Mouse (Mus musculus) gastrocnemius, postnatal 36 days (tissue): ENCODE measurements around the gene Kcne1. TPM values are rescaled to one million over a fixed set of nuclear protein-coding genes. Genes with fewer than 3 reads are reported as not detected.

Experiments
- DNase-seq, 2 experiments: peaks; one replicate each; pipeline ENCODE4 v3.0.0; 2022
- intact Hi-C: fragments of 180-260 bp; cut with DNase I; formaldehyde crosslinking; loops from one replicate; pipeline ENCODE4 v1.15.1; 2025
- total RNA-seq, 2 experiments: library from RNA; stranded (reverse); gene quantifications; 2 replicates each; pipeline ENCODE4 v1.2.3; 2021

The Kcne1 gene
- total RNA-seq, 2 experiments from 2014 or later = not detected

DNA sequence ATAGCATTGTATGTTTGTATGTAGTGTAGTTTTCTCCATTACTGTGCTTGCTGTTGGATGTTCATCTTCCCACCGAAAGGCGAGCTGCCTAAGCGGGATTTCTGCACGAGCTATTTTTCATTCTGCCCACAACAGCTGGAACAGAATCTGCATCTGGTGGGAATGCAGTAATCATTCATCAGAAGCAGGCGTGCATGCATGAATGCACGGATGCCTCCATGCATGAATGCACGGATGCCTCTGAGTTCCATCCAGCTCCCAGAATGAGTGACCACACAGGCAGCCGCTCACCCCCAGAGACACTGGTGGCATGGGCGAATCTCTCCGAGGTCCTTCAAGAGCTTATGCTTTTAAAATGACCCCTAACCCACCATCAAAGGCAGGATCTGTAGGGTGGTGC lies 1.7 kb downstream of the Kcne1 start:
- no peak for DNase-seq
- intact Hi-C loops = no loop called here

DNA sequence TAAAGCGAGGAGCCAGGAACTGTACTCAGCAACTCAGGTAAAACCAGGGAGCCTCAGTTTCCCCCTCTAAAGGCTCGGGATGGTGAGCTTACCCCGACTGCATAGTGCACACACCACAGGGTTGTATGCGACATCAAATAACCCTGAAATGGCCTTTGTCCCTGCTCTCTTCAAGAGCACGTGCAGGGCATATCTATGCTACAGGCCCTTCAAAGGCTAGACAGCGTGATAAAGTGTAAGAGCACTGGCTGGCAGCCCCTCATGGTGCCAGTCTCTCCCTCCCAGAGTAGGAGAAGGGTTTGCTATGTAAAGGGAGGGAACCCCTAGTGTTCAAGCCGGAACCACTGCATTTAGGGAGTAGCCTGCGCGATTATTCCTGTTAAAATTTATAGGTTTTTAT lies 2.2 kb downstream of the Kcne1 start:
- no peak for DNase-seq
- intact Hi-C loops = no loop called here

DNA sequence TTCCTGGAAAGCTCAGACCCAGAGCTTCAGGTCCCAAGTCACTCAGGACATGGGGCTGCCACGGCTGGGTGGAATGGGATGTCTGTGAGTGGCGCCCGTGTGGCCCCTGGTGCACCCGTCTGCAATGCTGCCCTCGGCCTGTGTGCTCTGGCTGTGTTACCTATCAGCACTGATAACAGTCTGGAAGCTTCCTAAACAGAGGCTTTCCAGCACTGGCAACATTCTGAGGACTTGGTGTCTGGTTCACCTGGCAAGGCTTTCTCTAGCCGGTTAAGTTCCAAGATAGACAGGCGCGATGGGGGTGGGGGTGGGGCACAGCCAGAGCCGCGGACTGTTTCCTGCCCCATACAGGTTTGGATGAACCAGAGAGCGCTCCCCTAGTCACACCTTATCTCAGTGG lies 3.3 kb downstream of the Kcne1 start:
- intact Hi-C loops = no loop called here
- DNase-seq = no peak

DNA sequence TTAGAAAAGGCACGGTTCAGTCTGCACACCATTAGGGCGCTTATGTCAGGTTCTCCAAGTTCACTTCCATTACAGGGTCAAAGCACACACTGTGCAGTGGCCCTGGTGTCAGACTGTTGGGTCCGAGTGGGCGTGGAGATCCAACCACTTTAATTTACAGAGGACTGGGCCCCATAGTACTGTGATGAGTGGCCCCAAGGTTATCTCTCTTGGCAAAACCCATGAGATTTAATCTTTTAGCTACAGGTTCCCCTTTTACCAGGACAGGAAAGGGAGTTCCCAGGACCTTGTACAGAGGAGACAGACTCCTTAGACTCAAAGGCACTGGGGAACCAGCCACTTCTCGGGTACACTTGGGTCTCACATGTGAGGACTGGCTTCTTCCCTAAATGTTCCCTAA lies 3.9 kb downstream of the Kcne1 start:
- no peak for DNase-seq
- intact Hi-C loops = no loop called here

DNA sequence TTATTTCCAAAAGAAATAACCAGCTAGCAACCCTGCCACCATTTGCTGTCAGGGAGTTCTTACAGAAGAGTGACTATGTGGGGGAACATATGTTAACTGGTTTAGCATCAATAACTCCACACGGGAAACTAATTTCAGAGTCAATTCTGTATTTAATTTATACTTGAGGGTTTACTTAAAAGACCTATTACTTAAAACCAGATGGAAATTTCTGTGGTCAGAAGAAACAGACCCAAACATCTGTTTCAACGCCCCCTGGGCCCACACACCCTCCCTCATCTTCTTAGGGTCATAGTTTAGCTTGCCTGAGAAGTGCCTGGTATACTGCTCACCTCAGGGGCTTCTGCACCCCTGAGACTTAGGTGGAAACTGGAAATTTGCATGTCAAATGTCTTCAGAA lies 5.4 kb downstream of the Kcne1 start:
- DNase-seq = no peak

DNA sequence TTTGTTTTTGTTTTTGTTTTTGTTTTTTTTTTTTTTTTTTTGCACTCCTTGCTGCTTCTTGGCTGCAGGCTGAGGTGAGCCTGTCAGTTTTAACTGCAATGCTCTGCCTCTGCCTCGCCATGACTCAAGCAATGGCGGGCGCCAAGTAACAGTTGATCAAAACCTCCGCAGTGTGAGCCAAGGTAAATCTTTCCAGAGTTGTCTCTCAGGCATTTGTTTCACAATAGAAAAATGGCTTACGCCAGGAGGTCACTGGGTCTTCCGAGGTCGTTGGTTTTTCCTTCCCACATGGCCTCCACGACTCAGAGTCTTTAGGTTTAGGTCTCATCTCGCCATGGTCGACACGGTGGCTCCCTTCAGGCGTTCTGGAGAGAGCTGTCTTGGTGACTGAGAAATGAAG lies 6.0 kb downstream of the Kcne1 start:
- intact Hi-C loops = no loop called here
- DNase-seq = no peak

More for the DNA sequence above, 5.4 kb downstream of the Kcne1 start:
- intact Hi-C loops = no loop called here

DNA sequence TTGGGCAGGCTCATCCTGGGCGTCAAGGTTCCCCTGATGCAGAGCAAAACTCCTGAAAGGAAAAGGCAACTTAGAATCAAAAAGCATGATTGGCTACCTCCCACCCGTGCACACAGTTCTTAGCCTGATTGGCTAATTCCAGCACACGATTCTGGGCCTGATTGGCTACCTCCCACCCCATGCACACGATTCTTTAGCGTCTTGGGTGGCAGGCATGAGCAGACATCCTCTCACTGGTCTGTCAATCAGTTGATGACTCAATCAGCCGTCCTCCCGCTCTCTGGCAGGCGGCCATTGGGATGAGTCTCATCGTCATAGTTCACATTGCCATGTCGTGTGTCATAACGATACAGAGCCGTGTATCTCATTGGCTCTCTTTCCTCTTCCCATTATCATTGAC lies 10.3 kb downstream of the Kcne1 start:
- no peak for DNase-seq
- intact Hi-C loops = loop anchor here (10.0 kb wide), 1 partner anchor 106 kb away; no protein-coding TSS in a partner anchor

DNA sequence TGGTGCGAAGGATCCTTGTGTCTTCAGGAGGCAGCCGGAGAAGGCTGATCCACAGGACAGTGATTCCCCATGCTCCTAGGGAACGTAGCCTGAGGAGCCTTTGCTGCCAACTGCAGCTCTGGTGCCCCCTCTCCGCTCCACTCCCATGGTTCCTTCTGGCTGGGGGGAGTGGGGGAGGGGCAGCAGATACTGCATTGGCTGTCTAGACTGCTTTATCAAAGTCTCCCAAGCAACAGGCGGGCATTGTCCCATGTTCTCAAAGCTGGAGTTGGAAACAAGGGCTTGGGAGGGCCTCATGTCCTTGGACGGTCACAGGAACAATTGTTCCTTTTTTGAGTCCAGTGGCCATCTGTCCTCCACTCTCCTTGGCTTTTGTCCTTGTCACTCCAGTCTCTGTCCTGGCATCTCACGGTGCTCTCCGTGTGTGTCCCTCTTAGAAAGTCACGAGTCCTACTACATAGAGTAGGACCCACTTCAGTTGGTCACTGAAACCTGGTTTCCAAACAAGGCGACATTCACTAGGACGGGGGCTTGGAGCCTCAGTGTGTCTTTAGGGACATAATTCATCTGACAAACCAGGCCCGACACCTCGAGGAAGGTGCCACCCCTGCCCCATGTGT lies 12.9 kb downstream of the Kcne1 start:
- intact Hi-C loops = loop anchor here (10.0 kb wide), 1 partner anchor 108 kb away; no protein-coding TSS in a partner anchor
- DNase-seq = no peak

DNA sequence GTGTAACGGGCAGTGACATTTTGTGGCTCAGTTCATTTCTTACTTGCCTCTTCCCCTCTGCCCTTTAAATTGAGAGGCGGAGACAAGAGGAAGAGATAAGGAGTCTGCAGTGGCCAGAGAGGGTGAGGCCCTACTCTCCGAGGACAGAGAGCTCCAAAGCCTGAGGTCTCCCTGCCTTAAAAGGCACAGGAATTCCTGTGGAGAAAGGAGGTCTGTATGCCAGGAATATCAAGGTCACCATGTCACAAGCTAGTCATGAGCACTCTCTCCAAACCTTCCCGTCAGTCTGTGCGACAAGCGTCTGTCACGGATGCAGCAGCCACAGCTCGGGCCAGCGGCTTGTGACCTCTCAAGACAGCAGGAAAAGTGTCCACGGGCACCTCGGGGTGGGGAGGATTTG lies 14.1 kb downstream of the Kcne1 start:
- DNase-seq = no peak
- intact Hi-C loops = loop anchor here (10.0 kb wide), 1 partner anchor 110 kb away; no protein-coding TSS in a partner anchor

DNA sequence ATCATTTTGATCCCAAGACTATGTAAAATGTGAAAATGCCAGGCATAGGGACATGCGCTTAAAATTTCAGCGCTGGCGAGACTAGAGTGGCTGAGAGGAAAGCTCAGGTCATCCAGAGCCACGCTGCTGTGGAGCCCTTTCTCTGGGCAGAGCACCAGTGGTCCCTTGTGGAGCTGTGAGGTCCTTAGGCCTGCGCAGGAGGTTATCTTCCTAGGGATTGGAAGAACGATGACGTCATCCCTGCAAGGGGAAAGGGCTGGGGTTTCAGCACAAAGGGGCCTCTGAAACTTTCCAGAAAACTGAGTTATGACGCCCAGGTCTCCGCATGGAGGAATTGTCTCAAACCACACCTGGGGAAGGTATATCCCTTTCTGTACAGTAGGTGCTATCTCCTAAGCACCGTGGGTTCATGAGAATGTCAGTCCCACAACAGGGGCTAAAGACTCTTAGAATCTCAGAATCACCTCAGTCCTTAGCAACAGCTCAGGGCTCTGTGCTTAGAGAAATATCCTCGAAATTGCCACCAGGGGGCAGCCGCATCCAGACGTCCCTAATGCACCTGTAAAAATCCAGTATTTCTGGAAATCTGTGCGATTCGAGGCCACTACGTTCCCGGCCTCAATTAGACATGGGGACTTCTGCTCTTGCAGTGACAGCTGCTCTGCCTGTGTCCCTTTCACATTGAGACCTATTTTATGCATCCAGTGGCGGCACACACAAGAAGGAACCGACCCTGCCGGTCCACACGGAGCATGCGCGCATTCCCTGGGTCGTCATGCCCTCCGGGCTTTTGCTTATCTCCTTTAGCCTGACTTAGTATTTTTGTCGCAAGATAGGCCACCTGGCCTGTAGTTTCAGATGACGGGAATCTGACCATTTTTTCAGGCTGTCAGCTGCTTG lies 18.4 kb downstream of the Kcne1 start:
- intact Hi-C loops = loop anchor here (5.0 to 10.0 kb wide), 3 partner anchors 41 to 136 kb away; no protein-coding TSS in a partner anchor
- DNase-seq = peak; percentile 32 to 43

DNA sequence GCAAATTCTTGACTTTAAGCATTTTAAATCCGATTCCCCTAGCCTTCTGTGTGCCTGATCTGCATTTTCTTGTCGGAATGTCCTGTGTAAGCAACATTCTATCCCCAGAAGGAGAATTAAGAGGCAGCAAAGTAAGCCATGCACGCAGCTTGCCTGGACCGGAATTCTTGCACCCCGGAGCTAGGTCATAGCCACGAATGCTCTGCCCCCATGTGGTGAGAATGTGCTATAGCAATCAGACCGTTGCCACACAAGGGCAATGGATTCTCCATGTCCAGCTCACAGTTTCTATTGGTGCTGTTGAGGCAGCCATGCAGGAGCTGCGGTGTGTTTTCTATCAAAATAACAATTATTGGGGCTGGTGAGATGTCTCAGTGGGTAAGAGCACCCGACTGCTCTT lies 23.0 kb downstream of the Kcne1 start:
- DNase-seq = peak; percentile 57 to 64
- intact Hi-C loops = no loop called here

DNA sequence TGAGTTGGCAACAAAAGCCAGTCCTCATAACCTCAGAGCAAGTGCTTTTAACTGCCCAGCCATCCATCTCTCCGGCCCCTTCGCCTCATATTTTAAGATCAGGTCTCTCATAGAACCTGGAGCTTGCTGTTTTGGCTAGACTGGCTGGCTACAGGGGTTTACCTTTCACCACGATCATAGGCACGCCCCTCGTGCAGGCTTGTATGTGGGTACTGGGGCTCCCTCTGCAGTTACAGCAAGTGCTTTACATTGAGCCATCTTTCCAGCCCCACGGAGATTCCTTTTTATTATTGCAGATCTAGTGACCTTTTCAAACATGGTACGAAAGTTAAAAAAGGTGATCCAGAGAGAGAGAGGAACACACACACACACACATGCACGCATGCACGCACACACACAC lies 24.7 kb downstream of the Kcne1 start:
- no peak for DNase-seq
- intact Hi-C loops = no loop called here

DNA sequence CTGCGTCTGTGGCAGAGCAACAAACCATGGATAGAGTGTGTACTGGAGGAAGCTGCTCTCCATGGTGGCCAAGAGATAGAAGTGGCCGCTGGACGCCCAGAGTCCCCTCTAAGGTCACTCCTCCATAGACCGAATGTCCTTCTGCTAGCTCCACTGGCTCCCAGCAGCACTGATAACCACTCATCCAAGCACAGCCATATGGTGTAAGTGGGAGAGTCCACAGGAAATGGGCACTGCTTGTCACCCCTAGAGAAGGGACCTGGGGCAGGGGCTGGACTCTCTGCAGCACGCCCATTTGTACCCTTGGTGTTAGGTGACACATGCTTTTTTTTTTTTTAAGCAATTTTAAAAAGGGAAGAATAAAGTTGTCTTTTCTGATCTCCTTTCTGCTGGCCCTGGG lies 28.3 kb downstream of the Kcne1 start:
- intact Hi-C loops = no loop called here
- no peak for DNase-seq

DNA sequence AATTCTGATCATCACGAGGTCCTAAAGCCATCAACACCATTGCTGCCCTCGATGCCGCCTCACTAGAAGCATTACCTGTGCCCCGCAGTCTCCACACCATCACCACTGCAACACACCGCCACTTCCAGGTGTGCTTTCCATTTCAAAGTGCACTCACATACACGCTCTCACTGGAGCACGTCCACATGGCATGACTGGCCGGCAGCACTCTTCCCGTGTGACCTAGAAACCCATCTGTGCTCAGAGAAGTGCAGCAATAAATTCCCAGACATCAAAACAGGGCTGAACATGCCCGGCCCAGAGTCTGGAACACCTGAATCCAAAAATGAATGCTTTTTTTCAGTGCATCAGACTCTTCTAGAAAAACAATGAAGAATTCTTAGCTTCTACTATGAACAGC lies 31.4 kb downstream of the Kcne1 start:
- intact Hi-C loops = no loop called here
- DNase-seq = no peak

DNA sequence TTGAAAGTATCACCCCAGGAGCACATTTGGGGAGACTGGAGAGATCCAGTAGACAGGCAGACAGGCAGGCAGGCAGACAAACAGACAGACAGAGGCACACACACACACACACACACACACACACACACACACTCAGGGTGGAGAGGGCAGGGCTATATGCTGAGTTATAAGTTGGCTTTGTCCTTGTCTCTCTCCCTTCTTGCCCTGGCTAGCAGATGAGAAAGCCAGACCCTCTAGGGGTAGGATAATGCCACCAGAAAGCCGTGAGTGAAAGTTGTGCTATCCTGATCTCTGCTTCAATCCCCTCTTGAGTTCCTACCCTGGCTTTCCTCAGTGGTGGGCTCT lies 34.2 kb downstream of the Kcne1 start:
- no peak for DNase-seq
- intact Hi-C loops = no loop called here

DNA sequence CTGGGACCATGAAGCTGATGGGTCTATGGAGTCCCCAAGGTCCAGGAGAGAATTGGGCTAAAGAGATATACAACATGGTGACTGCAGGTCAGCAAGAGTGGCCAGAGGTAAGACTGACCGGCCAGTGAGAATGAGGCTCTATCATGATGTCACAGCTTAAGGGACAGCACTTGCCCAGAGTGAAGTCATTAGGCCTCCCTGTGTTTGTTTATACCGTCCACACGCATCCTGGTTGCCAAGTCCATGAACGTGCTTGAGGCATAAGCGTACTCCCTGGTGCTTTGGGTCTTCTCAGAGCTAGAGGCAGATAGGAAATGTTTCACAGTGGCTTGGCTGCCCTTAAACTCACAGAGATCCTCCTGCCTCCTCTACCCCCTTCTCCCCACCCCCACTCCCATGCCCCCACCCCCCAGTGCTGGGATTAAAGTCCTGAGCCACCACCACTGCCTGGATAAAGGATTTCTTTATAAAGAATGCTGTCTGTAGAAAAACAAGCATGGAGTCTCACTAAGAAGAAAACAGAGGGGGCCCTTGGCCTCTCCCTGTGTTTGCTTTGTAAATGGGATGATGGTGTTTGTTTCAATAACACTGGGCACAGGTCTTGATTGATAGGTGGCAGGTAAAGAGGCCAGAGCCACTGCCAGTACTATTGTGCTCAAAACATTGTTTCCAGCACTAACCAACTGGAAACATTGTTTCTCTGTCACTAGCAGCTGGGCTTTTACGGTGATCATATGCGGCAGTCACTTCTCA lies 34.8 kb downstream of the Kcne1 start:
- intact Hi-C loops = no loop called here
- no peak for DNase-seq

DNA sequence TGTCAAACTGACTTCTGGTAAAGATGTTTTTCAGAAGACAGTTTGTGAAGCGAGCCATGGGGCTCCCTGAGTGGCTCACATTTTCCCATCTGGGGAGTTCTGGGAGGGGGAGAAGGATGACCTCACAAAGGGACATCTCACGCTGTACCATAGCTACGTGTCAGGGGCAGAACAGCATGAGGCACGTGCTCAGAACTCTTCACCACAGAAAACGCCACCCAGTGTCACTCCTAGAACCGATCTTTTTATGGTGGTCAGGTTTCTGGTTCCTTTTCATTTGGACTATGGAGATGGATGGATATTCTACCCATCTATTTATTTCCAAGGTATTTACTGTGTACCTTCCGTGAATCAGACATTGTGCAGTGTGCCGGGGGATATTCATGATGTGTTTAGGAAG lies 37.9 kb downstream of the Kcne1 start, which contains the start of gene Fam243:
TSS of gene Fam243 (minus strand) at position 101 of the 400 bp plus-strand sequence.
- intact Hi-C loops = no loop called here

DNA sequence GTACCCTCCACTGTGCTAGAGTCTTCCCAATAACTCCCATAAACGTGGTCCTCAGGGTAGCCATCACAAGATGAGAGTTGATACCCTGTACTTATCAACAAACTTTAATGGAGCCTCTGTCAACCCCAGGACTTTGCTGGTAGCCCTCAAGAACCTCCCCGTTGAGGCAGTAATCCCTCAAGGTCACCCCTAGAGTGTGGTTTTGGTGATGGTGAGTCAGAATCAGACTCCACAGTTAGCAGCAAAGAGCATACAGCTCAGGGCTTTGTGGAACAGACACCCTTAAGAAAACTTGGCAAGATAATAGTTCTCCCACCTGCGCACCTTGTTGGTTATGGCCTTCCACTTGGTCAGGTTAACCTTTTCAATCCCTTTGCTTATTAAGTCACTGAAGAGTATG lies 38.9 kb downstream of the Kcne1 start:
- intact Hi-C loops = no loop called here

More for the DNA sequence above, 37.9 kb downstream of the Kcne1 start, which contains the start of gene Fam243:
- DNase-seq = no peak

DNA sequence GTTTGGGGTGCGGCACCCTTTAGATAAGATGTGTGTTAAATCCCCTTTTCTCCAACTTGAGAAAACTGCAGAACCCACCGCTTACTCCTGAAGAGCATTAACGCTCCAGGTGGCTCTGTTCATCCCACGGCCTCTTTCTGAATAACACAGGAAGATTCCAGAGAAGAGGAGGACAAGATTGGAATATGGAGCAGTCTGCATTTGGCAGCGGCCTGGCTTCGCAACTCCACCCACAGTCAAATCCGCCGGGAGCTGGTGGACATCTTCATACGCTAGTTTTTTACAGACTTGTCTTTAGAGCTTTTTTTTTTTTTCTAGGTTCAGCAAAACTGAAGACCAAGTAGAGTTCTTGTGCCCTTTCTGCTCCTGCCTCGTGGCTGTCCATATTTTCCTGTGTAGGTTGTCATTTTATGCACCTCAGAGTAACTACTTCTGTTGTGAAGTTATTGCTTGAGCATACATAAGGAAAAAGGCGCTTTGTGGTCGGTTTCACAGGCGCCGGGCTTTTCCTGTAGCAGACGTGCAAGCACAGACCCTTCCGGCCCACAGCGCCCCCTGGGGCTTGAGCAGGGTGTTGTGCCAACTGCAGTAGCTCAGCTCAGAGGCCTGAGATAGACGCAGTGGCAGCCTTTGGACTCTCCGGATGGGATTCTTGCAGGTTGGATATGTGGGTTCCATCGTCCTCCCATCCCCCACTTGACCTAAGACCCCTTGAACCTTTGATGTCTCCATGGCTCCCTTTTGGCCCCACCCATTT lies 39.7 kb downstream of the Kcne1 start:
- intact Hi-C loops = no loop called here
- DNase-seq = peak in 1 of 2 experiments; percentile 51

More for the DNA sequence above, 38.9 kb downstream of the Kcne1 start:
- no peak for DNase-seq

DNA sequence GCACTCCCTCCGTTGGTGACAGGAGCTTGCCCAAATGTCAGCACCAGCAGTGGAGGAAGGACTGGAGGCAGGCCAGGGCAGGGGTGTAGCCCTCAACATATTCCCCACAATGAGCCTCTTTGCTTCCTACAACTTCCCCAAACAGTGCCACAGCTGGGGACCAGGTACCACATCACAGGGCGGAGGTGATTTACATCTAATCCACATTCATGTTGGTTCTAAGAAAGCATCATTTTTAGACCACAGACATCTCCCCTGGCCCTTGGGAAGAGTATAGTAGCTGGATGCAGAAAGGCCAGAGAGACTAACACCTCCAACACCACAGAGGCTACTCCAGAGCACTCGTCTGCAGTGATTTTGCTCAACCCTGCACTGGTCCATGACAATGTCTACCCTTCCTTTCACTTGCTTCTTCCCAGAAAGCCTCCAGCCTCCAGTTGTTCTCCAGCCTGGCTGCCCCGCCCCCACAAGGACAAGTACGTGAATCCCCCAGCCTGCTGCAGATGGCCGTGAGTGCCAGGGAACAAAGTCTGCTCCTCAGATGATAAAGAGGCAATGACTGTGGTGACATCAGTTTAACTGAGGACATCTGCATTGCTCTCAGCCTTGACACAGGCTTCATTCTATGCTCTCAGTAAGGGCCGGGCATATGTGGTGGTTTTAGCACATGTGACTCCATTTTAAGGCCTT lies 43.1 kb downstream of the Kcne1 start:
- no peak for DNase-seq
- intact Hi-C loops = no loop called here
